Mouse (Mus musculus) heart, embryonic 14.5 days (tissue): Measurements from ENCODE around the gene Tmem9. TPM values are rescaled to one million over a fixed set of nuclear protein-coding genes. Genes with fewer than 3 reads are reported as not detected.

Experiments used
- ATAC-seq: fragments of 200-750 bp; cut with Nextera tagmentation; 2 replicates; pipeline ENCODE4 v1.8.0; 2017; ENCODE audit warnings: low read depth, moderate TSS enrichment; ENCODE audit not compliant: insufficient number of reproducible peaks, insufficient read depth, low FRiP score
- H3K27ac ChIP-seq, 2 experiments: fragments of 200-500 bp in 1 of 2; fragments of 300-500 bp in 1 of 2; sonication (generic) in 1 of 2; replicated peaks in 1 of 2; 2 replicates each; pipeline ENCODE4 v1.5.1; 2012 to 2014; ENCODE audit warnings: low read depth in 2 of 2, low read length in 2 of 2, control low read depth in 1 of 2, mild to moderate bottlenecking in 1 of 2, mixed read lengths in 1 of 2; ENCODE audit not compliant: control insufficient read depth in 1 of 2, insufficient read depth in 1 of 2
- H3K27me3 ChIP-seq: fragments of 300-500 bp; sonication (generic); 2 replicates; pipeline ENCODE4 v1.6.1; 2014; ENCODE audit warnings: mild to moderate bottlenecking, low read length, control low read depth; ENCODE audit not compliant: control insufficient read depth, insufficient read depth
- H3K36me3 ChIP-seq: fragments of 300-500 bp; sonication (generic); 2 replicates; pipeline ENCODE4 v1.6.1; 2014; ENCODE audit warnings: mild to moderate bottlenecking, control low read depth, low read length, mixed read lengths; ENCODE audit not compliant: control insufficient read depth, insufficient read depth
- H3K4me1 ChIP-seq, 2 experiments: fragments of 200-500 bp in 1 of 2; fragments of 300-500 bp in 1 of 2; sonication (generic) in 1 of 2; 2 replicates each; pipeline ENCODE4 v1.6.1; 2012 to 2014; ENCODE audit warnings: low read length in 2 of 2, control low read depth in 1 of 2, mixed read lengths in 1 of 2; ENCODE audit not compliant: control insufficient read depth in 2 of 2, insufficient read depth in 2 of 2
- H3K4me2 ChIP-seq: fragments of 300-500 bp; sonication (generic); 2 replicates; pipeline ENCODE4 v1.6.1; 2014; ENCODE audit warnings: mild to moderate bottlenecking, low read length
- H3K4me3 ChIP-seq, 2 experiments: fragments of 200-500 bp in 1 of 2; fragments of 300-500 bp in 1 of 2; sonication (generic) in 1 of 2; 2 replicates each; pipeline ENCODE4 v1.5.1; 2012 to 2014; ENCODE audit warnings: low read length in 2 of 2, mild to moderate bottlenecking in 2 of 2, control low read depth in 1 of 2, low read depth in 1 of 2, moderate library complexity in 1 of 2; ENCODE audit not compliant: control insufficient read depth in 1 of 2, insufficient read depth in 1 of 2
- H3K9ac ChIP-seq: fragments of 300-500 bp; sonication (generic); 2 replicates; pipeline ENCODE4 v1.6.1; 2014; ENCODE audit warnings: mild to moderate bottlenecking, low read length
- H3K9me3 ChIP-seq: fragments of 300-500 bp; sonication (generic); 2 replicates; pipeline ENCODE4 v1.6.1; 2016; ENCODE audit warnings: low read length, control low read depth; ENCODE audit not compliant: control insufficient read depth
- WGBS: fragments of 180-500 bp; shearing (Covaris S2); extraction: QIAGEN DNeasy Blood & Tissue Kit; methylation state at CpG from one replicate; pipeline ENCODE4 v1.1.7; 2014; 5-methylcytosine and 5-hydroxymethylcytosine counted together
- polyA plus RNA-seq: library from polyadenylated mRNA; unstranded; fragments of >200 nt; fragmentation: Nextera tagmentation; extraction: Ambion mirVana; gene quantifications from 2 replicates; pipeline ENCODE4 v1.2.1, GENCODE M21; 2014

Tmem9 gene
- polyA plus RNA-seq, 1 experiment from 2014 or later, result 82.2 TPM

DNA sequence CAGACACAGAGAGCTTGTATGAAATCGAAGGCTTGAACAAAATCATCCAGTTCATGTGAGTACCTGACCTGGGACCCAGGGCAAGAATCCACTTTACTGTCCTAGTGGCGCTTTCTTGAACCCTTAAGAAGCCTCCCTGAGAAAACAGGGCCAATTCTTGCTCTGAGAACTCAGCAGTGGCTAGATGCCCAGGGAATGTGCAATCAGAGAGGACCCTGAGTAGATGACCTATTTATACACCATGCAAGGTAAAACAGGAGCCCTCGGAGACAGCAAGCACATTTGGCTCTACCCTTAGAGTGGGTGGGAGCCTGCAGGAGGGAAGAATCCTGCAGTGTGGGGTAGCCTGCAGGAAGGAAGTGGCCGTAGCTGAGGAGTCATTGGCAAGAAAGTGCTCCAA lies 69.7 kb downstream of the Tmem9 start:
- Histone ChIP-seq H3K36me3 (no peaks in the 10 kb centered on the region), H3K9me3 (peaks cover 5% of the 10 kb centered on the region; the same call in 1 of the 2 replicates), H3K9ac (no peak overlapping the region), H3K27ac (no peak overlapping the region), H3K27me3 (0 out of 2 replicates have a peak, but pooled peaks cover 6% of the 10 kb centered on the region), H3K4me1 (no peaks in the 10 kb centered on the region; a peak in 1 of 4 replicates), H3K4me3 (no peak overlapping the region), H3K4me2 (no peak overlapping the region)
- WGBS, result 57% methylated on average over 4 of the region's 4 CpGs
- no peak for ATAC-seq

DNA sequence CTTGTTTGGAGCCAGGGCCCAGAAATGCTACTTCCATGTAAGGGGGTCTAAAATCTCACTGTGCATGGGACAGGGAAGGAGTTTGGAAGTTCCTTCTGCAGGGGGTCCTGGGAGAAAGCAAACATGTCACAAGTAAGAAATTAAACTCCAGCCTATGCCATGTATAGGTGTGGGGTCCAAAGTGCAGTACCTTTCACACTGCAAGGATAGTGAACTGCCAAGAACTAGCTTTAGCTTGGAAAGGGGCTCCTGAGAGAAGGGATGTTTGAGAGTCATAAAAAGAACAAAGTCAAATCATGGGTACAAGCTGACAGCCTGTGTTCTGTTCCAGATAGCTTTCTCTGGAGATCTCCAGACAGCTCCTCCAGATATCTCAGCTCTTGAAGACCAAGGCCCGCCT lies 73.2 kb downstream of the Tmem9 start:
- Histone ChIP-seq H3K9ac (no peak overlapping the region), H3K36me3 (no peaks in the 10 kb centered on the region), H3K9me3 (peaks cover 5% of the 10 kb centered on the region; the same call in 1 of the 2 replicates), H3K4me2 (no peak overlapping the region), H3K4me3 (no peak overlapping the region), H3K27me3 (peaks cover 9% of the 10 kb centered on the region; the same call in 1 of the 2 replicates), H3K27ac (no peak overlapping the region), H3K4me1 (peaks cover 0 to 5% of the 10 kb centered on the region in 2 experiments; a peak in 2 of 4 replicates)
- no peak for ATAC-seq
- WGBS, result 86% methylated on average over 1 of the region's 1 CpGs

Other genes with a start within 250 kb of the Tmem9 start
- 72.4 and 77.2 TPM in 2 replicates for gene Phlda3, start 242.0 kb upstream of the Tmem9 start, polyA plus RNA-seq
- 5,020 and 5,035 TPM in 2 replicates for gene Tnni1, start 228.7 kb upstream of the Tmem9 start, polyA plus RNA-seq
- gene Lad1, start 189.6 kb upstream of the Tmem9 start, polyA plus RNA-seq, result 3.1 and 4.8 TPM in 2 replicates
- 7,347 and 7,875 TPM in 2 replicates for gene Tnnt2, start 171.8 kb upstream of the Tmem9 start, polyA plus RNA-seq
- 0.04 and 0.08 TPM in 2 replicates for gene Pkp1, start 88.9 kb upstream of the Tmem9 start, polyA plus RNA-seq
- gene Igfn1, start 1.8 kb upstream of the Tmem9 start, polyA plus RNA-seq, result 0.08 TPM in 1 of 2 replicates, not detected in the other
- not detected in 2 replicates for gene Ascl5, start 42.7 kb downstream of the Tmem9 start, polyA plus RNA-seq
- gene Cacna1s, start 44.6 kb downstream of the Tmem9 start, polyA plus RNA-seq, result 0.20 and 0.45 TPM in 2 replicates
- gene Kif21b, start 123.2 kb downstream of the Tmem9 start, polyA plus RNA-seq, result 1.0 and 1.1 TPM in 2 replicates
- not detected in 2 replicates for gene Mroh3, start 204.7 kb downstream of the Tmem9 start, polyA plus RNA-seq
- gene Inava, start 226.1 kb downstream of the Tmem9 start, polyA plus RNA-seq, result 0.08 and 0.30 TPM in 2 replicates